Mouse (Mus musculus) gastrocnemius, adult 2 months (tissue): ENCODE data around the gene Lyzl6. TPM values are rescaled to one million over a fixed set of nuclear protein-coding genes. Genes with fewer than 3 reads are reported as not detected.

ENCODE experiments used
- DNase-seq: peaks from one replicate; pipeline ENCODE4 v3.0.0; 2022
- H3K27ac ChIP-seq: fragments of 200-600 bp; 2 replicates; pipeline ENCODE4 v1.8.1; 2022; ENCODE audit warnings: mild to moderate bottlenecking
- H3K4me3 ChIP-seq: fragments of 200-600 bp; 2 replicates; pipeline ENCODE4 v1.8.1; 2022; ENCODE audit warnings: mild to moderate bottlenecking, moderate library complexity
- CTCF ChIP-seq: fragments of 200-600 bp; IDR thresholded peaks from 2 replicates; pipeline ENCODE4 v1.8.1; 2022; ENCODE audit warnings: antibody characterized with exemption, mild to moderate bottlenecking, moderate library complexity
- intact Hi-C: fragments of 180-260 bp; cut with DNase I; formaldehyde crosslinking; loops from one replicate; pipeline ENCODE4 v1.15.1; 2025
- total RNA-seq, 2 experiments: library from RNA; stranded (reverse); gene quantifications; 2 replicates each; pipeline ENCODE4 v1.2.3; 2021

Lyzl6 gene
- total RNA-seq, 2 experiments from 2014 or later = not detected

- intact Hi-C loops = no loop called here
- Histone ChIP-seq H3K27ac (no peak overlapping the region), H3K4me3 (no peak overlapping the region)
- TF ChIP-seq CTCF = no peak
- peak; percentile 43 for DNase-seq
These were observed 17.8 kb upstream of the Lyzl6 start for GRCm38 (mm10) chr11:103656520-103656919.

DNA sequence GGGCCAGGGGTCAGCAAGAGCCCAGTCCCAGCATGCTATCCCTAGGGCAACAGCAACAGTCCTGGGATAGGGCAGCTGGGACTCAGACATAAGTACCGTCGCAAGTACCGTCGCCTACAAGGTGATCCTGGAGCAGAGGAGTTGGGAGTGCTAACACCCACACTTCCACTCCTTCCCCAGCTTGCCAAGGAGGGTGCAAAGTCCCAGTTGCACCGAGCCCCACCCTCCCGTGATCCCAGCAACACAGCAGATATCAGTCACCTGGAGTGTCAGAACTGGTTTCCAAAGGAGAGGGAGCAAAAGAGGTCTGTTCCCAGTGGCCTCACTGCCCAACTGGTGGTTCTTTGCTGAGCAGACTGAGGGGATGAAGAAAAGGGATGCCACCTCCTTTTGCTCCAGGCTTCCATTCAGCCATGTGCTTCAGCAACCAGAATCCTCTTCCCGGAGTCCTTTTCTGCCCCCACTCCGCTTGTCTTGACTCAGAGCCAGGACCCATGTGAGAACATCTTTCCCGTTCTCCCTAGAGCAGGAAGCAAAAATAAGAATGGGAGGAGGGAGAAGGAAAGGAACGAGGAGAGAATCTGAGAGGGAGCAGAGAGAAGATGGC lies 14.8 kb upstream of the Lyzl6 start:
- Histone ChIP-seq H3K4me3 (no peak overlapping the region), H3K27ac (no peak overlapping the region)
- TF ChIP-seq CTCF = no peak
- intact Hi-C loops = no loop called here
- no peak for DNase-seq

DNA sequence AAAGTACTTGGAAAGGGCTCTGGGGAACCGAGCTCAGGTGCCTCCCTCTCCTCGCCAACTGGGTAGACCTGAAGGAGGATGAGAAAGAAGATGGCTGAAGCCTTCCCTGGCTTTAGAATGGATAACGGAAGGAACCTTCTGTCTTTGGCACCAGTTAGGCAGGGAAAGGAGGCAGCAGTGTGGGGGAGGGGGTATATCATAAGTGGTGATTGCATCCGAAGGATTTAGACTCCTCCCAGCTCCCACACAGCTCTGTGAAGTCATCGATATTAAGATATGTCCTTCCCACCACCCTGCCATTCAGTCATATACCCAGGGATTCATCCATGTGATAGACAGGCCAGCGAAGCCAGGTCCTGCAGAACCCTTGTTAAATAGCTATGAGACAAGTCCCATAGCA lies 12.7 kb upstream of the Lyzl6 start:
- DNase-seq = no peak
- no peak for TF ChIP-seq CTCF
- no peak overlapping the region for H3K27ac ChIP-seq
- no peak overlapping the region for H3K4me3 ChIP-seq
- intact Hi-C loops = no loop called here

GRCm38 (mm10) chr11:103649983-103650493 lies 11.3 kb upstream of the Lyzl6 start:
- intact Hi-C loops = no loop called here

GRCm38 (mm10) chr11:103649301-103649982 lies 10.8 kb upstream of the Lyzl6 start, which contains the start of gene Rprml:
Gene Rprml (plus strand): TSS chr11:103649570.
- TF ChIP-seq CTCF = no peak
- intact Hi-C loops = no loop called here
- H3K4me3 ChIP-seq = peak within 1 kb of the TSS; percentile 55
- H3K27ac ChIP-seq = no peak within 1 kb of the TSS
- no peak for DNase-seq

More at GRCm38 (mm10) chr11:103649983-103650493, 11.3 kb upstream of the Lyzl6 start:
- Histone ChIP-seq H3K4me3 (peak overlapping the region; percentile 55), H3K27ac (no peak overlapping the region)
- no peak for TF ChIP-seq CTCF
- no peak for DNase-seq

GRCm38 (mm10) chr11:103648656-103649055 lies 10.0 kb upstream of the Lyzl6 start:
- no peak for TF ChIP-seq CTCF
- DNase-seq = no peak
- Histone ChIP-seq H3K27ac (no peak overlapping the region), H3K4me3 (no peak overlapping the region)
- intact Hi-C loops = no loop called here

- intact Hi-C loops = no loop called here
- Histone ChIP-seq H3K27ac (no peak overlapping the region), H3K4me3 (no peak overlapping the region)
- no peak for DNase-seq
- TF ChIP-seq CTCF = no peak
These were observed 9.4 kb upstream of the Lyzl6 start for GRCm38 (mm10) chr11:103647921-103648620.

DNA sequence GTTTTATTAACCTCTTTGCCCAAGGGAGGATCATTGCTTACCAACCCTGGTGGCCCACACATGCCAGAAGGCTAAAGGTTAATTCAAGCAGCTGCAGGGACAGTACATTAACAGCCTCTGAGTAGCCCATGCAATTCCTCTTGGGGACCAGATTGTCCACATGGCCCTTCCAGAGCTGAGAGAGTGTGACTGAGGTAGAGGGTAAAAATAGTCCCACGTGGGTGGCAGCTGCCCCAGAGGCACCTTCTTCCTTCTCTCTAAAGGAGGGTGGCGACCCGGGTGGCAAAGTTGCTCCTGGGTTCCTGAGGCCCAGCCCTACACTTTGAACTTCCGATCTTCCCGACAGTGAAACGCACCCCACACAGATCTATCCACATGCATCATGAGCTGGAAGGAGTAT lies 7.6 kb upstream of the Lyzl6 start:
- DNase-seq = no peak
- H3K27ac ChIP-seq = no peak overlapping the region
- intact Hi-C loops = no loop called here
- H3K4me3 ChIP-seq = no peak overlapping the region
- TF ChIP-seq CTCF = no peak

- peak; percentile 38 for DNase-seq
- TF ChIP-seq CTCF = no peak
- Histone ChIP-seq H3K27ac (no peak overlapping the region), H3K4me3 (no peak overlapping the region)
- intact Hi-C loops = no loop called here
These were observed 7.0 kb upstream of the Lyzl6 start for GRCm38 (mm10) chr11:103645731-103646130.

GRCm38 (mm10) chr11:103643211-103643610 lies 4.5 kb upstream of the Lyzl6 start:
- Histone ChIP-seq H3K4me3 (no peak overlapping the region), H3K27ac (no peak overlapping the region)
- intact Hi-C loops = no loop called here
- no peak for DNase-seq
- no peak for TF ChIP-seq CTCF

GRCm38 (mm10) chr11:103639407-103639946 lies 787 bp upstream of the Lyzl6 start:
- TF ChIP-seq CTCF = peak; percentile 91
- H3K4me3 ChIP-seq = no peak overlapping the region
- intact Hi-C loops = loop anchor here (1.0 to 2.0 kb wide), 2 partner anchors 35 to 119 kb away; no protein-coding TSS in a partner anchor
- H3K27ac ChIP-seq = no peak overlapping the region
- DNase-seq = peak; percentile 50

- intact Hi-C loops = no loop called here
- no peak for TF ChIP-seq CTCF
These were observed 2.4 kb downstream of the Lyzl6 start for GRCm38 (mm10) chr11:103636261-103636660.

GRCm38 (mm10) chr11:103635481-103635880 lies 3.2 kb downstream of the Lyzl6 start:
- DNase-seq = no peak
- no peak overlapping the region for H3K4me3 ChIP-seq
- intact Hi-C loops = no loop called here
- H3K27ac ChIP-seq = no peak overlapping the region
- no peak for TF ChIP-seq CTCF

More at GRCm38 (mm10) chr11:103636261-103636660, 2.4 kb downstream of the Lyzl6 start:
- Histone ChIP-seq H3K27ac (no peak overlapping the region), H3K4me3 (no peak overlapping the region)
- DNase-seq = no peak
